26 mouse cellular contexts compared by ENCODE assay signal in the genomic region with DNA sequence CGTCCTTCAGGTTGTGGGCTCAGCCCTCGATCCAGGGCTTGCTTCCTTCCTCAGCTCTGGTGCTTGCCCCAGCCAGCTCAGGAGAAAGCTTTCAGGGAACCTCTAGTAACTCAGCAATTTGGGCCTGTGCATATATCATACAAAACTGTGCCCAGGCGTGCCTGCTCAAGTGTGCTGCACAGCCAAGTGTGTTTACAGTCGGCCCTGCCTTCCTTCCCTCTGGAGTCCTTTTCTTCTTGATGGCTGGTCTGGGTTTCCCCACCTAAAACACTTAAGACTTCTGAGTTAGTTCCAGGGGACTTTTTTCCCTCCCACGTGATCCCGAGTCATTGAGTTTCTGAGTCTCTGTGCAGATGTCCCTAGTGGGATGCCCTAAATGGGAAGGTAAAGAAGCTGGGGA. TPM values are rescaled to one million over a fixed set of nuclear protein-coding genes. Genes with fewer than 3 reads are reported as not detected.
DNase-seq lines count a peak whose midpoint lies in the region; ATAC-seq and TF ChIP-seq lines count a peak whose summit lies in the region.
"Had no signal": no experiment of that assay in that cellular context is flagged by ENCODE, and none has a peak within 500 bp of the region (broad histone marks: within the 10 kb centered on the region; RNA-seq: fewer than 3 reads in every experiment).

No protein-coding gene starts in this region.

- no peaks in the 10 kb centered on the region for H3K9me3 ChIP-seq in lung, embryonic 16.5 days (ENCODE audit: control insufficient read depth, low read length)
- no peaks in the 10 kb centered on the region for H3K9me3 ChIP-seq in stomach, postnatal 0 days (ENCODE audit: control insufficient read depth, low read length)
- H3K9me3 ChIP-seq: forebrain, embryonic 10.5 days; forebrain, embryonic 13.5 days; heart, embryonic 12.5 days; heart, embryonic 15.5 days; hindbrain, embryonic 10.5 days; hindbrain, embryonic 13.5 days had no signal

- TF ChIP-seq EP300 in stomach, postnatal 0 days (optimal IDR thresholded peaks at IDR 0.05), result no peak

- H3K9ac ChIP-seq in lung, embryonic 16.5 days (ENCODE audit: low read length), result no peak overlapping the region
- no peak overlapping the region for H3K9ac ChIP-seq in stomach, postnatal 0 days (ENCODE audit: low read length)
- H3K9ac ChIP-seq: forebrain, embryonic 13.5 days; heart, embryonic 12.5 days; heart, embryonic 15.5 days; hindbrain, embryonic 13.5 days had no signal

- peak overlapping the region; percentile 21 for H3K27ac ChIP-seq in lung, embryonic 16.5 days (ENCODE audit: low read length)
- peak overlapping the region; percentile 58 for H3K27ac ChIP-seq in stomach, postnatal 0 days (replicated peaks)
- H3K27ac ChIP-seq: forebrain, embryonic 10.5 days; forebrain, embryonic 13.5 days; gastrocnemius, adult 2 months; heart, embryonic 15.5 days; hindbrain, embryonic 10.5 days; hindbrain, embryonic 13.5 days had no signal

- H3K4me2 ChIP-seq in lung, embryonic 16.5 days (ENCODE audit: low read depth, low read length), result no peak overlapping the region
- no peak overlapping the region for H3K4me2 ChIP-seq in stomach, postnatal 0 days (replicated peaks; ENCODE audit: low read depth)
- H3K4me2 ChIP-seq: forebrain, embryonic 13.5 days; heart, embryonic 12.5 days; heart, embryonic 15.5 days; hindbrain, embryonic 13.5 days had no signal

- H3K27me3 ChIP-seq in lung, embryonic 16.5 days (ENCODE audit: control insufficient read depth, insufficient read depth, low read depth, low read length), result no peaks in the 10 kb centered on the region
- H3K27me3 ChIP-seq in stomach, postnatal 0 days (ENCODE audit: control insufficient read depth, insufficient read depth, low read length), result no peaks in the 10 kb centered on the region
- H3K27me3 ChIP-seq: forebrain, embryonic 13.5 days; heart, embryonic 12.5 days; heart, embryonic 15.5 days; hindbrain, embryonic 13.5 days had no signal

- WGBS in lung, embryonic 16.5 days, result 64% methylated on average over 6 of the region's 6 CpGs
- 64% methylated on average over 6 of the region's 6 CpGs for WGBS in stomach, postnatal 0 days

- ATAC-seq in lung, embryonic 16.5 days (ENCODE audit: low read depth), result no peak
- no peak for ATAC-seq in stomach, postnatal 0 days (ENCODE audit: low FRiP score, low TSS enrichment)
- ATAC-seq: forebrain, embryonic 13.5 days; forebrain, embryonic 16.5 days; hindbrain, embryonic 16.5 days had no signal

- no peak for TF ChIP-seq CTCF in stomach, postnatal 0 days (IDR thresholded peaks at IDR 0.05; ENCODE audit: low read depth)

- no peaks in the 10 kb centered on the region for H3K4me1 ChIP-seq in lung, embryonic 16.5 days (replicated peaks; ENCODE audit: control insufficient read depth, insufficient read depth, low read length)
- H3K4me1 ChIP-seq in stomach, postnatal 0 days (replicated peaks; ENCODE audit: control insufficient read depth, insufficient read depth), result no peaks in the 10 kb centered on the region
- H3K4me1 ChIP-seq: forebrain, embryonic 13.5 days had no signal

- H3K36me3 ChIP-seq in lung, embryonic 16.5 days (ENCODE audit: control insufficient read depth, insufficient read depth, low read length), result 0 out of 2 replicates have a peak, but pooled peaks cover 10% of the 10 kb centered on the region
- peaks cover 5% of the 10 kb centered on the region; the same call in 1 of the 2 replicates for H3K36me3 ChIP-seq in stomach, postnatal 0 days (ENCODE audit: control insufficient read depth, insufficient read depth, low read length)

- no peak for DNase-seq in lung, postnatal 36 days
- DNase-seq in urinary bladder, postnatal 36 days (ENCODE audit: low spot score in 2 of 2), result peak; percentile 23 to 28
- DNase-seq in urinary bladder, postnatal 4 days (ENCODE audit: low spot score in 2 of 2), result no peak
- DNase-seq in stomach, postnatal 0 days (ENCODE audit: low spot score), result no peak
- no peak for DNase-seq in gastrocnemius, adult 8-10 months (ENCODE audit: low spot score in 2 of 2)
- DNase-seq: adrenal gland, adult 2 months; adrenal gland, postnatal 14 days; B cell, adult 2 months; cerebellum, adult 11 months; cerebellum, adult 2 months; cerebellum, adult 9-11 months; cerebellum, postnatal 25 days; gastrocnemius, adult 2 months; gastrocnemius, postnatal 25 days; heart, adult 18-20 months; heart, postnatal 10 days; heart, postnatal 36 days had no signal

- H3K4me3 ChIP-seq in lung, embryonic 16.5 days (ENCODE audit: low read length), result no peak overlapping the region
- H3K4me3 ChIP-seq in stomach, postnatal 0 days (ENCODE audit: low read depth, low read length), result no peak overlapping the region
- H3K4me3 ChIP-seq: forebrain, embryonic 10.5 days; forebrain, embryonic 13.5 days; gastrocnemius, adult 2 months; heart, embryonic 12.5 days; heart, embryonic 15.5 days; hindbrain, embryonic 10.5 days; hindbrain, embryonic 13.5 days had no signal

RNA-seq across cellular contexts. Expression of a gene that starts 29.5 kb away (rescaled TPM):
- polyA plus RNA-seq in lung, embryonic 16.5 days (2015; fragmentation: Nextera tagmentation; extraction: Ambion mirVana), result 57.5 and 59.7 TPM in 2 replicates
- polyA plus RNA-seq in stomach, postnatal 0 days (2015; fragmentation: Nextera tagmentation; extraction: Ambion mirVana), result 60.1 and 69.5 TPM in 2 replicates
- total RNA-seq in gastrocnemius, adult 8-10 months (2022), result 10 to 100 TPM; 16.3 to 22.2 (median 18.8) TPM

RNA-seq across cellular contexts. Expression of a gene that starts 38.7 kb away (rescaled TPM):
- polyA plus RNA-seq in lung, embryonic 16.5 days (2015; fragmentation: Nextera tagmentation; extraction: Ambion mirVana), result 13.6 and 15.3 TPM in 2 replicates
- polyA plus RNA-seq in stomach, postnatal 0 days (2015; fragmentation: Nextera tagmentation; extraction: Ambion mirVana), result 28.6 and 30.5 TPM in 2 replicates
- 10 to 100 TPM; 17.1 to 25.6 (median 24.8) TPM for total RNA-seq in gastrocnemius, adult 8-10 months (2022)

Comparison
In these comparisons a context has a peak if more than half of its experiments do, and no peak if none do; other contexts are left out.
1. DNase-seq: peak in urinary bladder, postnatal 36 days (2 of 2); none in lung, postnatal 36 days (single experiment), urinary bladder, postnatal 4 days (0 of 2), stomach, postnatal 0 days (single experiment) and gastrocnemius, adult 8-10 months (0 of 2).